Mouse (Mus musculus): ENCODE measurements around the gene Rem1. TPM values are rescaled to one million over a fixed set of nuclear protein-coding genes. Genes with fewer than 3 reads are reported as not detected.
"Not testable (repeated sequence)": the region's sequence is repeated elsewhere in the genome, so short reads cannot be mapped to it uniquely, and the experiment has no call there.

The Rem1 gene
- polyA plus RNA-seq, 1 experiment from 2014 or later: 8.0 TPM

GRCm38 (mm10) chr2:152661163-152661562, 34.4 kb downstream of the Rem1 start:
- H3K4me1 ChIP-seq: no peaks in the 10 kb centered on the region
- H3K9ac ChIP-seq: no peak overlapping the region
- H3K4me3 ChIP-seq: no peak overlapping the region
- peaks cover 4% of the 10 kb centered on the region; the same call in 1 of the 2 replicates for H3K27me3 ChIP-seq
- H3K36me3 ChIP-seq: no peaks in the 10 kb centered on the region
- H3K9me3 ChIP-seq: no peaks in the 10 kb centered on the region
- 74% methylated on average over 6 of the region's 6 CpGs for WGBS
- ATAC-seq (ENCODE audit: borderline replicate concordance, extremely low read depth, low FRiP score, low TSS enrichment): no peak
- no peak overlapping the region for H3K4me2 ChIP-seq
- H3K27ac ChIP-seq: no peak overlapping the region

GRCm38 (mm10) chr2:152666191-152666590, 39.4 kb downstream of the Rem1 start:
- not testable (repeated sequence) for H3K4me3 ChIP-seq; H3K27me3 ChIP-seq; ATAC-seq (ENCODE audit: borderline replicate concordance, extremely low read depth, low FRiP score, low TSS enrichment); H3K4me2 ChIP-seq; H3K27ac ChIP-seq; H3K9ac ChIP-seq; H3K9me3 ChIP-seq; H3K36me3 ChIP-seq
- H3K4me1 ChIP-seq: peaks cover 14% of the 10 kb centered on the region
- 59% methylated on average over 3 of the region's 3 CpGs for WGBS

DNA sequence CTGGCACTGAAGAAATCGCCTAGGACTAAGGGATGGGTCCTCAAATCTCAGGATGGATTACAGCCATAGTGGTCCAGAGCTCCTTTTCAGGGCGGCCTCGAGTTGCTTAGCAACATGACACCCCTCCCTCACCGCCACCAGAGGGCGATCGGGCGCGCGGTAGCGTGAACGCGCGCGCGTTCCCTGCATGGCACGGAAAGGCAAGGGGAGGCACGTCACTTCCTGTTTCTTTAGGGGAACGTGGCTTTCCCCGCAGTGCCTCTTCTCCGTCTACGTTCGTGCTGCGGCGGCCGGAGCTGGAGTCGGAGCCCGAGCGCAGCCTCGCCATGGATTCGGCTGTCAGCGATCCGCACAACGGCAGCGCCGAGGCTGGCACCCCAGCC, 42.5 kb downstream of the Rem1 start, which contains the start of gene H13:
H13 (plus strand) TSS at position 206 of the 383 bp plus-strand sequence.
- peak within 1 kb of the TSS; percentile 96 for H3K9ac ChIP-seq
- under 1% methylated on average over 35 of the region's 35 CpGs for WGBS
- H3K27me3 ChIP-seq: peaks cover 4% of the 10 kb centered on the region; the same call in 1 of the 2 replicates
- H3K4me3 ChIP-seq: peak within 1 kb of the TSS; percentile 94
- peak within 1 kb of the TSS; percentile 92 for H3K27ac ChIP-seq
- H3K4me1 ChIP-seq: peaks cover 35% of the 10 kb centered on the region
- H3K36me3 ChIP-seq: peaks cover 8% of the 10 kb centered on the region; the same call in 1 of the 2 replicates
- peak; percentile 75; the same call in 1 of the 2 replicates for ATAC-seq (ENCODE audit: borderline replicate concordance, extremely low read depth, low FRiP score, low TSS enrichment)
- H3K4me2 ChIP-seq: peak within 1 kb of the TSS; percentile 80
- no peaks in the 10 kb centered on the region for H3K9me3 ChIP-seq

- 1% methylated on average over 46 of the region's 46 CpGs for WGBS
- H3K9me3 ChIP-seq: no peaks in the 10 kb centered on the region
These were observed 43.1 kb downstream of the Rem1 start for GRCm38 (mm10) chr2:152669639-152670484.

DNA sequence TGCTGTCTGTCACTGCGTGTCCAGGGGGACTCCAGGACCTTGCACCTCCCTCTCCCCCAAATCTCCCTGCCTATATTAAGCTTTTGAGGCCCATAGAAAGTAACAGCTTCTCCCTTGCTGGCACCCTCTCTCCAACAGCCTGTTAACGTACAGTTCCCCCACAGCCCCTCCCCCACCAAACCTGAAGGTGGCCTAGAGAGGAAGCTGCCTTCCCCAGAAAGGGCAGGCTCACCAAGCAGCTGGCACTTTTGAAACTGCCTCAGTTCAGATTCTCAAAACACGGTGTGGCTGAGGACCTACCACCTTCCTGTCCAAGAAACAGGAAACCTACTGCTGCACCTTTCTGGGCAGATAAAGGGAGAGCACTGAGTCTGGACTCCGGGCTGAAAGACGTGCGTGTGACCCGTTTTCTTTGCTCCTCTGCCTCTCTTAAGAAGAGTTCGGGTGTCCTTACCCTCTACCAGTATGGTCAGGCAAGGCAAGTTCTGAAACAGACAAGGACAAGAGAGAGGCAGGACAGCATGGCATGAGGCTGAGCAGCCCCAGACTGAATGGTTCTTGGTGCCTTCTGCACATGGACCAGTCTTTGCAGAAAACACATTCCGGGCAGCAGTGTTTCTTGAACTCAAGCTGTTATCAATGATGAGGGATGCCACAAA, 44.4 kb downstream of the Rem1 start:
- H3K4me3 ChIP-seq: peak overlapping the region; percentile 94
- H3K9ac ChIP-seq: peak overlapping the region; percentile 96
- no peaks in the 10 kb centered on the region for H3K9me3 ChIP-seq
- no peak; the same call in 1 of the 2 replicates for ATAC-seq (ENCODE audit: borderline replicate concordance, extremely low read depth, low FRiP score, low TSS enrichment)
- peak overlapping the region; percentile 80 for H3K4me2 ChIP-seq
- no peaks in the 10 kb centered on the region for H3K27me3 ChIP-seq
- 30% methylated on average over 9 of the region's 9 CpGs for WGBS
- H3K36me3 ChIP-seq: peaks cover 23% of the 10 kb centered on the region
- peaks cover 37% of the 10 kb centered on the region for H3K4me1 ChIP-seq
- H3K27ac ChIP-seq: peak overlapping the region; percentile 8; the same call in 1 of the 2 replicates

More at GRCm38 (mm10) chr2:152669639-152670484, 43.1 kb downstream of the Rem1 start:
- Histone ChIP-seq H3K36me3 (peaks cover 11% of the 10 kb centered on the region), H3K4me1 (peaks cover 37% of the 10 kb centered on the region), H3K9ac (peak overlapping the region; percentile 96), H3K27ac (peak overlapping the region; percentile 92), H3K4me2 (peak overlapping the region; percentile 80), H3K4me3 (peak overlapping the region; percentile 94), H3K27me3 (peaks cover 2% of the 10 kb centered on the region; the same call in 1 of the 2 replicates)
- ATAC-seq (ENCODE audit: borderline replicate concordance, extremely low read depth, low FRiP score, low TSS enrichment): peak; percentile 66

GRCm38 (mm10) chr2:152671642-152671999, 44.9 kb downstream of the Rem1 start:
- Histone ChIP-seq H3K4me1 (peaks cover 37% of the 10 kb centered on the region), H3K4me2 (peak overlapping the region; percentile 80), H3K27me3 (no peaks in the 10 kb centered on the region), H3K4me3 (peak overlapping the region; percentile 94), H3K27ac (peak overlapping the region; percentile 21; the same call in 1 of the 2 replicates), H3K9ac (no peak overlapping the region), H3K36me3 (peaks cover 27% of the 10 kb centered on the region), H3K9me3 (no peaks in the 10 kb centered on the region)
- WGBS: 18% methylated on average over 5 of the region's 5 CpGs
- ATAC-seq (ENCODE audit: borderline replicate concordance, extremely low read depth, low FRiP score, low TSS enrichment): 0 out of 2 replicates have a peak, but pooled peaks have one; percentile 11

GRCm38 (mm10) chr2:152672166-152672565, 45.4 kb downstream of the Rem1 start:
- Histone ChIP-seq H3K27ac (peak overlapping the region; percentile 21; the same call in 1 of the 2 replicates), H3K9ac (no peak overlapping the region)
- 76% methylated on average over 12 of the region's 12 CpGs for whole genome bisulfite sequencing

GRCm38 (mm10) chr2:152674148-152674547, 47.4 kb downstream of the Rem1 start:
- H3K4me2 ChIP-seq: no peak overlapping the region
- peaks cover 34% of the 10 kb centered on the region for H3K4me1 ChIP-seq
- no peak for ATAC-seq (ENCODE audit: borderline replicate concordance, extremely low read depth, low FRiP score, low TSS enrichment)
- H3K9me3 ChIP-seq: no peaks in the 10 kb centered on the region
- peaks cover 46% of the 10 kb centered on the region for H3K36me3 ChIP-seq
- 64% methylated on average over 11 of the region's 11 CpGs for WGBS
- H3K27me3 ChIP-seq: no peaks in the 10 kb centered on the region
- no peak overlapping the region for H3K4me3 ChIP-seq
- H3K27ac ChIP-seq: no peak overlapping the region
- H3K9ac ChIP-seq: no peak overlapping the region

More at GRCm38 (mm10) chr2:152672166-152672565, 45.4 kb downstream of the Rem1 start:
- H3K36me3 ChIP-seq: peaks cover 32% of the 10 kb centered on the region
- peaks cover 37% of the 10 kb centered on the region for H3K4me1 ChIP-seq
- H3K4me2 ChIP-seq: peak overlapping the region; percentile 80
- H3K9me3 ChIP-seq: no peaks in the 10 kb centered on the region
- H3K27me3 ChIP-seq: no peaks in the 10 kb centered on the region
- ATAC-seq (ENCODE audit: borderline replicate concordance, extremely low read depth, low FRiP score, low TSS enrichment): no peak
- H3K4me3 ChIP-seq: peak overlapping the region; percentile 15; the same call in 1 of the 2 replicates

GRCm38 (mm10) chr2:152675252-152675791, 48.6 kb downstream of the Rem1 start:
- Histone ChIP-seq H3K27ac (no peak overlapping the region), H3K4me2 (no peak overlapping the region), H3K27me3 (no peaks in the 10 kb centered on the region), H3K9ac (no peak overlapping the region), H3K9me3 (no peaks in the 10 kb centered on the region), H3K36me3 (peaks cover 58% of the 10 kb centered on the region), H3K4me3 (no peak overlapping the region), H3K4me1 (peaks cover 31% of the 10 kb centered on the region)
- 83% methylated on average over 13 of the region's 13 CpGs for WGBS
- no peak for ATAC-seq (ENCODE audit: borderline replicate concordance, extremely low read depth, low FRiP score, low TSS enrichment)

GRCm38 (mm10) chr2:152678302-152678701, 51.6 kb downstream of the Rem1 start:
- no peak; the same call in 1 of the 2 replicates for ATAC-seq (ENCODE audit: borderline replicate concordance, extremely low read depth, low FRiP score, low TSS enrichment)
- Histone ChIP-seq H3K4me1 (peaks cover 5% of the 10 kb centered on the region; the same call in 1 of the 2 replicates), H3K9me3 (no peaks in the 10 kb centered on the region), H3K36me3 (peaks cover 81% of the 10 kb centered on the region), H3K4me3 (no peak overlapping the region), H3K27ac (no peak overlapping the region), H3K9ac (no peak overlapping the region), H3K4me2 (no peak overlapping the region), H3K27me3 (no peaks in the 10 kb centered on the region)
- WGBS: 57% methylated on average over 3 of the region's 3 CpGs

DNA sequence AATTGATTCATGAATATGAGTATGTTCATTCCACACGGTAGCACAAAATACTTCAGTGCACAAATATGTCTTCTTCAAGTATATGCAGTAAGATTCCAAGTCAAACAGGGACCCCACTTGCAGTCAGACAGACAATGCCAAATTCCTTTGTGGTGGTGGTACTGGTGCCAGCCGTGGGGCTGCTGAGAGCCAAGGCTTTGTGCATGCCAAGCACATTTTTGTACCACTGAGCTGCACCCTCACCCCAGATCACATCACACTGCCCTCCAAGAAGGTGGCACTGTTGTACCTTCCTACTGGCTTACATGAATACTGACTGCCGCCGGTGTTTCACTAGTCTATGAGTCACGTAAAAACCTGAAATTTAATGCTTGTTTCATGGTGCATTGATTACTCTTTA, 52.2 kb downstream of the Rem1 start:
- no peak overlapping the region for H3K9ac ChIP-seq
- no peak for ATAC-seq (ENCODE audit: borderline replicate concordance, extremely low read depth, low FRiP score, low TSS enrichment)
- peaks cover 5% of the 10 kb centered on the region; the same call in 1 of the 2 replicates for H3K4me1 ChIP-seq
- H3K36me3 ChIP-seq: peaks cover 86% of the 10 kb centered on the region
- no peak overlapping the region for H3K27ac ChIP-seq
- H3K4me2 ChIP-seq: no peak overlapping the region
- H3K27me3 ChIP-seq: no peaks in the 10 kb centered on the region
- WGBS: 89% methylated on average over 5 of the region's 5 CpGs
- H3K4me3 ChIP-seq: no peak overlapping the region
- H3K9me3 ChIP-seq: no peaks in the 10 kb centered on the region

Measured in lung, embryonic 15.5 days (tissue).